Comparison of ENCODE assay signal across 11 mouse cellular contexts in the genomic region with DNA sequence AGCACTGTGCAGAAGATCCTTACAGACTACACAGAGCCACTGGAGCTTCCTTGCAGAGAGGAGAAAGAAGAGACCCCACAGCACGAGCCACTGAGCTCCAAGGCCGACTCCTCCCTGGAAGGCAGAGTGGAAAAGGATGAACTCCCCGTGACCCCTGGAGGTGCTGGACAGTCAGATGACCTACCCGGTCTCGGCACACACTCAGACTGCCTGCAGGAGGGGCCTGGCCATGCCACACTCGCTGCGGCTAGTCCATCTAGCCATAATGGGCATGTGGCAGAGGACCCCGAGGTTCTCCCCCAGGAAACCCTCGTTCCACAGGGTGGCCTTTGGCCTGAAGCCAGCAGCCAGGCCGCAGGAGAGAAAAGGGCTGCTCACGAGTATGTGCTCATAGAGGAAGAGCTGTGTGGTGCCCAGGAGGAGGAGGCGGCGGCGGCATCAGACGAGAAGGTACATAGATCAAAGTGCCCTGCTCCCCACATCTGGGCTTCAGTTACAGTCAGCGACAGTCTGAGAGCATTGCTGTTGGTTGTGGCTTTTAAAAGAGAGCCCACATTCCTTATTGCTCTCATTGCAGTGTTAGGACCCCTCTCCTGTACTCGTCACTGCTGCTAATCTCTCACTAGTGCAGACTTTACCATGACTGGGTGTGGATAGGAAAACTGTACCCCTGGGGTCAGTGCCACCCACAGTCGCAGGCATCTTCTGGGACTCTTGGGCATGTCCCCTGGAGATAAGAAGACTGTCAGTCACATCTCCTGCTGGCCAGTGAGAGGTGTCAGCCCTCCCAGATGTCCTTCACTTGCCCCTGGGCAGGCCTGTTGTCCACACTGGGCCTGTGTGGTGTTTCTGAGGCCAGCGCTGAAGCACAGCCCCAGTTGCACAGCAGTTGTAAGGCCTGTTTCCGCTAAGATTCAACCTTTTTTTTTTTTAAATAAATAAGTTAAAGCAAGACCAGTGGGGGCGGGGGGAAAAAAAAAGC. TPM values are rescaled to one million over a fixed set of nuclear protein-coding genes. Genes with fewer than 3 reads are reported as not detected.
A peak's percentile ranks its signal among the peaks of the same experiment; 100 is the strongest.
DNase-seq lines count a peak whose midpoint lies in the region; ATAC-seq and TF ChIP-seq lines count a peak whose summit lies in the region.
"Had no signal": no experiment of that assay in that cellular context is flagged by ENCODE, and none has a peak within 500 bp of the region (broad histone marks: within the 10 kb centered on the region; RNA-seq: fewer than 3 reads in every experiment).

No protein-coding gene starts in this region.

- H3K36me3 ChIP-seq in neural tube, embryonic 15.5 days: peaks cover 78% of the 10 kb centered on the region
- peaks cover 55% of the 10 kb centered on the region for H3K36me3 ChIP-seq in forebrain, postnatal 0 days (ENCODE audit: insufficient read depth)

- no peak for ATAC-seq in neural tube, embryonic 15.5 days (ENCODE audit: low FRiP score)
- no peak for ATAC-seq in forebrain, postnatal 0 days
- ATAC-seq: midbrain, embryonic 15.5 days had no signal

- WGBS in neural tube, embryonic 15.5 days: 79% methylated on average over 21 of the region's 21 CpGs
- 82% methylated on average over 21 of the region's 21 CpGs for WGBS in forebrain, postnatal 0 days

- no peak overlapping the region for H3K4me3 ChIP-seq in neural tube, embryonic 15.5 days (replicated peaks)
- H3K4me3 ChIP-seq in forebrain, postnatal 0 days (ENCODE audit: low read depth, low read length): no peak overlapping the region
- H3K4me3 ChIP-seq: limb, embryonic 12.5 days; midbrain, embryonic 15.5 days had no signal

- H3K4me1 ChIP-seq in neural tube, embryonic 15.5 days: no peaks in the 10 kb centered on the region
- no peaks in the 10 kb centered on the region for H3K4me1 ChIP-seq in forebrain, postnatal 0 days (ENCODE audit: insufficient read depth)
- H3K4me1 ChIP-seq: limb, embryonic 12.5 days; midbrain, embryonic 15.5 days had no signal

- no peaks in the 10 kb centered on the region for H3K9me3 ChIP-seq in neural tube, embryonic 15.5 days (replicated peaks)
- no peaks in the 10 kb centered on the region for H3K9me3 ChIP-seq in forebrain, postnatal 0 days (ENCODE audit: low read length)
- H3K9me3 ChIP-seq: limb, embryonic 12.5 days; midbrain, embryonic 15.5 days had no signal

- H3K27ac ChIP-seq in neural tube, embryonic 15.5 days (replicated peaks): no peak overlapping the region
- H3K27ac ChIP-seq in forebrain, postnatal 0 days (ENCODE audit: low read depth, low read length): no peak overlapping the region
- H3K27ac ChIP-seq: limb, embryonic 12.5 days; midbrain, embryonic 15.5 days had no signal

- no peak overlapping the region for H3K4me2 ChIP-seq in neural tube, embryonic 15.5 days
- H3K4me2 ChIP-seq in forebrain, postnatal 0 days (ENCODE audit: low read depth): no peak overlapping the region
- H3K4me2 ChIP-seq: limb, embryonic 12.5 days; midbrain, embryonic 15.5 days had no signal

- TF ChIP-seq CTCF in forebrain, postnatal 0 days (IDR thresholded peaks at IDR 0.05; ENCODE audit: low read depth): no peak

- no peaks in the 10 kb centered on the region for H3K27me3 ChIP-seq in neural tube, embryonic 15.5 days (replicated peaks)
- H3K27me3 ChIP-seq in forebrain, postnatal 0 days (ENCODE audit: insufficient read depth, low read length): no peaks in the 10 kb centered on the region
- H3K27me3 ChIP-seq: limb, embryonic 12.5 days; midbrain, embryonic 15.5 days had no signal

- no peak overlapping the region for H3K9ac ChIP-seq in neural tube, embryonic 15.5 days (replicated peaks)
- H3K9ac ChIP-seq in forebrain, postnatal 0 days: no peak overlapping the region
- H3K9ac ChIP-seq: limb, embryonic 12.5 days; midbrain, embryonic 15.5 days had no signal

- DNase-seq in adrenal gland, adult 2 months: peak; percentile 50
- no peak for DNase-seq in adrenal gland, postnatal 4 days (ENCODE audit: low spot score in 2 of 2)
- DNase-seq in neural tube, embryonic 10.5 days (ENCODE audit: extremely low spot score, low spot score): peak; percentile 25
- DNase-seq in kidney, postnatal 36 days: peak; percentile 82 to 83
- no peak for DNase-seq in forebrain, postnatal 0 days
- DNase-seq in cerebellum, adult 8-10 months: no peak
- DNase-seq in adipocyte (ENCODE audit: low spot score): no peak
- DNase-seq: gastrocnemius, postnatal 25 days had no signal

RNA-seq across cellular contexts. Expression of a gene that starts 15.5 kb away (rescaled TPM):
- 10 to 100 TPM in 1 of 2 experiments, 1 to 10 TPM in 1; 8.0 to 13.8 TPM for total RNA-seq in adrenal gland, adult 2 months (2021)
- 3.1 and 3.2 TPM in 2 replicates for polyA plus RNA-seq in adrenal gland, adult 2 months (2012; rRNA removed)
- 10 to 100 TPM; 18.4 to 20.7 TPM for total RNA-seq in adrenal gland, postnatal 4 days (2021)
- 36.5 and 36.9 TPM in 2 replicates for polyA plus RNA-seq in neural tube, embryonic 15.5 days (2015; fragmentation: Nextera tagmentation; extraction: Ambion mirVana)
- 31.5 and 33.7 TPM in 2 replicates for total RNA-seq in forebrain, postnatal 0 days (2014; rRNA removed)
- polyA plus RNA-seq in forebrain, postnatal 0 days (2015; fragmentation: Nextera tagmentation; extraction: Ambion mirVana): 34.4 and 35.6 TPM in 2 replicates

RNA-seq across cellular contexts. Expression of a gene that starts 32.4 kb away (rescaled TPM):
- not detected for total RNA-seq in adrenal gland, adult 2 months (2021)
- polyA plus RNA-seq in adrenal gland, adult 2 months (2012; rRNA removed): 0.10 TPM in 1 of 2 replicates, not detected in the other
- total RNA-seq in adrenal gland, postnatal 4 days (2021): 1 to 10 TPM in 1 of 2 experiments, under 1 TPM in 1; 0.45 to 1.2 TPM
- polyA plus RNA-seq in neural tube, embryonic 15.5 days (2015; fragmentation: Nextera tagmentation; extraction: Ambion mirVana): 0.37 and 2.4 TPM in 2 replicates
- 0.38 TPM in 1 of 2 replicates, not detected in the other for total RNA-seq in forebrain, postnatal 0 days (2014; rRNA removed)
- 0.34 and 0.35 TPM in 2 replicates for polyA plus RNA-seq in forebrain, postnatal 0 days (2015; fragmentation: Nextera tagmentation; extraction: Ambion mirVana)

RNA-seq across cellular contexts. Expression of a gene that starts 41.8 kb away (rescaled TPM):
- total RNA-seq in adrenal gland, adult 2 months (2021): 10 to 100 TPM; 45.4 to 53.8 TPM
- polyA plus RNA-seq in adrenal gland, adult 2 months (2012; rRNA removed): 174 and 225 TPM in 2 replicates
- 10 to 100 TPM; 42.2 to 46.1 TPM for total RNA-seq in adrenal gland, postnatal 4 days (2021)
- 34.4 and 37.7 TPM in 2 replicates for polyA plus RNA-seq in neural tube, embryonic 15.5 days (2015; fragmentation: Nextera tagmentation; extraction: Ambion mirVana)
- 25.4 and 28.2 TPM in 2 replicates for total RNA-seq in forebrain, postnatal 0 days (2014; rRNA removed)
- 43.7 and 46.0 TPM in 2 replicates for polyA plus RNA-seq in forebrain, postnatal 0 days (2015; fragmentation: Nextera tagmentation; extraction: Ambion mirVana)

Comparison
In these comparisons a context has a peak if more than half of its experiments do, and no peak if none do; other contexts are left out.
1. DNase-seq: peak in adrenal gland, adult 2 months (single experiment), neural tube, embryonic 10.5 days (single experiment) and kidney, postnatal 36 days (2 of 2); none in adrenal gland, postnatal 4 days (0 of 2), forebrain, postnatal 0 days (single experiment), cerebellum, adult 8-10 months (single experiment) and adipocyte (single experiment).